Mouse (Mus musculus) heart, embryonic 14.5 days (tissue): ENCODE measurements around the gene Scn4a. TPM values are rescaled to one million over a fixed set of nuclear protein-coding genes. Genes with fewer than 3 reads are reported as not detected.

ENCODE experiments used
- ATAC-seq: fragments of 200-750 bp; cut with Nextera tagmentation; 2 replicates; pipeline ENCODE4 v1.8.0; 2017; ENCODE audit warnings: low read depth, moderate TSS enrichment; ENCODE audit not compliant: insufficient number of reproducible peaks, insufficient read depth, low FRiP score
- H3K27ac ChIP-seq, 2 experiments: fragments of 200-500 bp in 1 of 2; fragments of 300-500 bp in 1 of 2; sonication (generic) in 1 of 2; replicated peaks in 1 of 2; 2 replicates each; pipeline ENCODE4 v1.5.1; 2012 to 2014; ENCODE audit warnings: low read depth in 2 of 2, low read length in 2 of 2, control low read depth in 1 of 2, mild to moderate bottlenecking in 1 of 2, mixed read lengths in 1 of 2; ENCODE audit not compliant: control insufficient read depth in 1 of 2, insufficient read depth in 1 of 2
- H3K27me3 ChIP-seq: fragments of 300-500 bp; sonication (generic); 2 replicates; pipeline ENCODE4 v1.6.1; 2014; ENCODE audit warnings: mild to moderate bottlenecking, low read length, control low read depth; ENCODE audit not compliant: control insufficient read depth, insufficient read depth
- H3K36me3 ChIP-seq: fragments of 300-500 bp; sonication (generic); 2 replicates; pipeline ENCODE4 v1.6.1; 2014; ENCODE audit warnings: mild to moderate bottlenecking, control low read depth, low read length, mixed read lengths; ENCODE audit not compliant: control insufficient read depth, insufficient read depth
- H3K4me1 ChIP-seq, 2 experiments: fragments of 200-500 bp in 1 of 2; fragments of 300-500 bp in 1 of 2; sonication (generic) in 1 of 2; 2 replicates each; pipeline ENCODE4 v1.6.1; 2012 to 2014; ENCODE audit warnings: low read length in 2 of 2, control low read depth in 1 of 2, mixed read lengths in 1 of 2; ENCODE audit not compliant: control insufficient read depth in 2 of 2, insufficient read depth in 2 of 2
- H3K4me2 ChIP-seq: fragments of 300-500 bp; sonication (generic); 2 replicates; pipeline ENCODE4 v1.6.1; 2014; ENCODE audit warnings: mild to moderate bottlenecking, low read length
- H3K4me3 ChIP-seq, 2 experiments: fragments of 200-500 bp in 1 of 2; fragments of 300-500 bp in 1 of 2; sonication (generic) in 1 of 2; 2 replicates each; pipeline ENCODE4 v1.5.1; 2012 to 2014; ENCODE audit warnings: low read length in 2 of 2, mild to moderate bottlenecking in 2 of 2, control low read depth in 1 of 2, low read depth in 1 of 2, moderate library complexity in 1 of 2; ENCODE audit not compliant: control insufficient read depth in 1 of 2, insufficient read depth in 1 of 2
- H3K9ac ChIP-seq: fragments of 300-500 bp; sonication (generic); 2 replicates; pipeline ENCODE4 v1.6.1; 2014; ENCODE audit warnings: mild to moderate bottlenecking, low read length
- H3K9me3 ChIP-seq: fragments of 300-500 bp; sonication (generic); 2 replicates; pipeline ENCODE4 v1.6.1; 2016; ENCODE audit warnings: low read length, control low read depth; ENCODE audit not compliant: control insufficient read depth
- WGBS: fragments of 180-500 bp; shearing (Covaris S2); extraction: QIAGEN DNeasy Blood & Tissue Kit; methylation state at CpG from one replicate; pipeline ENCODE4 v1.1.7; 2014; 5-methylcytosine and 5-hydroxymethylcytosine counted together
- polyA plus RNA-seq: library from polyadenylated mRNA; unstranded; fragments of >200 nt; fragmentation: Nextera tagmentation; extraction: Ambion mirVana; gene quantifications from 2 replicates; pipeline ENCODE4 v1.2.1, GENCODE M21; 2014

Gene Scn4a
- polyA plus RNA-seq, 1 experiment from 2014 or later, result 0.07 TPM

DNA sequence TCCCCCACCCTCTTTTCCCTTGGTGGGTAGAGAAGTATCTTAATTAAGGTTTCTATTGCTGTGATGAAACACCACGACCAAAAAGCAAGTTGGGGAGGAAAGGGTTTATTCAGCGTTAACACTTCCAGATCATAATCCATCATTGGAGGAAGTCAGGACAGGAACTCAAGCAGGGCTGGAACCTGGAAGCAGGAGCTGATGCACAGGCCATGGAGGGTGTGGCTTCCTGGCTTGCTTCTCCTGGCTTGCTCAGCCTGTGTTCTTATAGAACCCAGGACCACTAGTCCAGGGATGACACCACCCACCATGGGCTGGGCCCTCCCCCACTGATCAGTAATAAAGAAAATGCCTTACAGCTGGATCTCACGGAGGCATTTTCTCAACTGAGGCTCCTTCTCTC is 37.7 kb upstream of the Scn4a start:
- peaks cover 3 to 8% of the 10 kb centered on the region in 2 experiments for H3K4me1 ChIP-seq
- no peak overlapping the region for H3K4me2 ChIP-seq
- H3K9ac ChIP-seq, result no peak overlapping the region
- H3K4me3 ChIP-seq, result no peak overlapping the region
- no peak for ATAC-seq
- no peaks in the 10 kb centered on the region for H3K9me3 ChIP-seq
- H3K36me3 ChIP-seq, result peaks cover 7% of the 10 kb centered on the region; the same call in 1 of the 2 replicates
- 44% methylated on average over 3 of the region's 3 CpGs for WGBS
- no peak overlapping the region for H3K27ac ChIP-seq
- H3K27me3 ChIP-seq, result no peaks in the 10 kb centered on the region

DNA sequence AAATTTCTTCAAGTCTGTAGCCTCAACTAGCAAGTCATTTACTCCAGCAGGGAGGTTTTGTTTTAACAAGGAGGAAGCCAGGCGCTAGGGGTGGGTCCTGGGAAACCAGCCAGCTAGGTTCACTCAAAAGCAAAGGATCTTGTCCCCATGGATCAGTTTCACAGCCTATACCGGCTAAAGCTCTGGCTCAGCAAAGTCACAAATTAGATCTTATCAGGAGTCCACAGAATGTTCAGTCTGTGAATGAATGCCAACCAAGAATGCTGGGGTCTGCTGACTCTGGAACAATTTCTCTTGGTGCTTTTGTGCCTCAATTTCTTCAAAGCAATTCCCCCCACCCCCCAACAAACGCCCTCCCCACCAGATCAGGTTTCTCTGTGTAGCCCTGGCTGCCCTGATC is 36.5 kb upstream of the Scn4a start:
- Histone ChIP-seq H3K36me3 (peaks cover 4% of the 10 kb centered on the region; the same call in 1 of the 2 replicates), H3K4me1 (peaks cover 3 to 8% of the 10 kb centered on the region in 2 experiments), H3K27me3 (no peaks in the 10 kb centered on the region), H3K27ac (peak overlapping the region in 1 of 2 experiments; percentile 11; a peak in 1 of 4 replicates), H3K9me3 (no peaks in the 10 kb centered on the region), H3K9ac (no peak overlapping the region), H3K4me2 (no peak overlapping the region), H3K4me3 (no peak overlapping the region)
- WGBS, result 20% methylated on average over 3 of the region's 3 CpGs
- ATAC-seq, result no peak

DNA sequence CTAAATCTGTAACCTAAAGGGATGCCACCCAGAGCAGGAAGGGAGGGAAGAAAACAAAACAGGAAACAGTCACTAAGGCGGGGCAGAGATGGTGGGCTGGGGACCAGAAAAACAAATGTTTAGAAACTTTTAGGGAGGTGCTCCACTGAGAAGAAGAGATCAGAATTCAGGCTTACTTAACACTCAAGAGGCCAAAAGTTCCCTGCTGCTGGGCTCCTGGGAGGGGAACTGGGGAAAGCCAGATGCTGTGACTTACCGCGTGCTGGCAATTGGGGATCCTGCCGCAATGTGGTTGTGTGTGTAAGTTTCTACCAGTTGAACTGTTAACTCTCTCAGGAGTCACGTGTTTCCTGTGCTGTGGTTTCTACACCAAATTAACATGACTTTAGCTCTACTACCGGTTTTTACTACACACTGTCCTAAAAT is 34.7 kb upstream of the Scn4a start, which contains the start of gene Icam2:
Gene Icam2, minus strand, starts transcription at position 285 of the 426 bp plus-strand sequence.
- no peak within 1 kb of the TSS for H3K4me2 ChIP-seq
- peaks cover 9 to 12% of the 10 kb centered on the region in 2 experiments for H3K4me1 ChIP-seq
- WGBS, result 54% methylated on average over 6 of the region's 6 CpGs
- no peaks in the 10 kb centered on the region for H3K27me3 ChIP-seq
- H3K9me3 ChIP-seq, result no peaks in the 10 kb centered on the region
- H3K9ac ChIP-seq, result no peak within 1 kb of the TSS
- no peak for ATAC-seq
- H3K4me3 ChIP-seq, result no peak within 1 kb of the TSS
- peak within 1 kb of the TSS; percentile 46 to 48; a peak in 2 of 4 replicates for H3K27ac ChIP-seq
- H3K36me3 ChIP-seq, result no peaks in the 10 kb centered on the region

DNA sequence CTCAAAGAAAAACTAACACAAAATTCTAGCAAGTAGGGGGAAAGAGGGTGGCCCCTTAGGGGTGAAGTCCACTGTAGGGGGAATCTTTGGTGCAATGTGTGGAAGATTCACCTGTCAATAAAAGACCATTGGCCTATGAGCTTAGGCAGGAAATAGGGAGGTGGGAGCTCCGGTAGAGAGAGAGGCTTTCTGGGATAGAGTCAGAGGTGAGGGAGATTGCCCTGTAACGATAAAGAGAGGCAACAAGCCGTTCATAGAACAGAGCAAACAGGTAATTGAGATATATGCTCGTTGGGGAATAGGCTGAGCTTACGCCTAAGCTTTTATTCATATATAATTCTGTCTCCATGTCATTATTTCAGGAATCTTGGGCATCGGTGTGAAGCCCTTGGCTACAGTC is 33.9 kb upstream of the Scn4a start:
- ATAC-seq, result no peak
- Histone ChIP-seq H3K4me1 (peaks cover 10 to 15% of the 10 kb centered on the region in 2 experiments), H3K4me3 (no peak overlapping the region), H3K9me3 (no peaks in the 10 kb centered on the region), H3K27me3 (no peaks in the 10 kb centered on the region), H3K4me2 (no peak overlapping the region), H3K27ac (no peak overlapping the region), H3K9ac (no peak overlapping the region), H3K36me3 (no peaks in the 10 kb centered on the region)
- 66% methylated on average over 6 of the region's 6 CpGs for WGBS

DNA sequence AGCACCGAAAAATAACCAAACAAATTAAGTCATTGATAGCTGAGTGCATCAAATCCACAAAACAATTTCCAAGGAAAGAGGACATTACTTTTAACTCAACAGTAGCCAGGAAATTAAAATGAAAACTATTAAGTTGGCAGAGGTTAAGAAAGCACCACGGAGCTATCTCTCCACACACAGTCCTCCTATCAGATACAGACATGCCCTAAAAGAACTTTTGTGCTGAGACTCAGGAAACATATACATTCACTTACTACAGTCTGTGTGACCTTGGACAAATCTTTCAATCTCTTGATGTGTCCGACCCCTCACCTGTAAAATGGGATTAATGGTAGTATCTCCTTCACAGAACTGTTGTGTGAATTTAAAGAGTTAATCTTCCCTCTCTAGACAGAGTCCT is 33.3 kb upstream of the Scn4a start:
- Histone ChIP-seq H3K27me3 (no peaks in the 10 kb centered on the region), H3K9me3 (no peaks in the 10 kb centered on the region), H3K4me3 (no peak overlapping the region), H3K9ac (no peak overlapping the region), H3K4me2 (no peak overlapping the region), H3K4me1 (peaks cover 13 to 15% of the 10 kb centered on the region in 2 experiments), H3K36me3 (no peaks in the 10 kb centered on the region), H3K27ac (no peak overlapping the region)
- ATAC-seq, result no peak
- WGBS, result 75% methylated on average over 3 of the region's 3 CpGs

DNA sequence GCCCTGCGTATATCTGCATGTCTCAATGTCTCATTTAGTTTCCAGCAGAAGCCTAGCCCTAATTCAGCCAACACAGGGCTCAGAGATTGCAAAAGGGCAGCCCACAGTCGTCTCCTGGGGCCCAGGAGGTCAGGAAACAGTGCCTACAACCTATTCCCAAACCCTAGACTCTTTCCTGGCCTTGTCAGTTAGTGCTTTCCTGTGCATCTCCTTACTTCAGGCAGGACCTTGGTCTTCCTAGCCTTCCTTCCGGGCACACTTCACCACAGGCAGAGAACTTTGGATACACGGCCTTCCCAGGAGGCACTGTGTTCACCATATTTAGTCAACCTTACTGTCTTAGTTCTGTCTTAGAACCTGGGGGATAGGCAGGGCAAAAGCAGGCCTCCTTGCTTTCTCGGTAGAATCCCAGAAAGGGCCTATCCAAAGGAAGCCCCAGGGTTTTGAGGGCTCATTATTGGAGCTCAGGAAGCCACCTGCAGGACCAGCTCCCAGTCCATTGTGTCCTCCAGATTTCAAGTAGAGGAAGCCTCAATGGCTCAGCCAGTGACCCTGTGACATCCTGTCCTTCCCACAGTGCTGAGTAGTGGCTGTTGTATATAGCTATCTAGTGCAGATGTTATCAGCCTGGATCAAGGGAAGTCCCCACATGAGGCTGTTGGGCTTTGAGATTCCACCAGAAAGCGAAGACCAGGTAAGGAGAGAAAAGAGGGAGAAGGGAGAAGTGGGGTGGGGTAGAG is 30.1 kb upstream of the Scn4a start:
- H3K27ac ChIP-seq, result peak overlapping the region; percentile 81 to 85
- WGBS, result 61% methylated on average over 6 of the region's 6 CpGs
- no peaks in the 10 kb centered on the region for H3K9me3 ChIP-seq
- H3K27me3 ChIP-seq, result no peaks in the 10 kb centered on the region
- no peak overlapping the region for H3K4me3 ChIP-seq
- 0 out of 2 replicates have a peak overlapping the region, but pooled peaks have one; percentile 8 for H3K4me2 ChIP-seq
- no peak for ATAC-seq
- peaks cover 10 to 13% of the 10 kb centered on the region in 2 experiments; a peak in 3 of 4 replicates for H3K4me1 ChIP-seq
- H3K9ac ChIP-seq, result no peak overlapping the region
- peaks cover 8% of the 10 kb centered on the region for H3K36me3 ChIP-seq

DNA sequence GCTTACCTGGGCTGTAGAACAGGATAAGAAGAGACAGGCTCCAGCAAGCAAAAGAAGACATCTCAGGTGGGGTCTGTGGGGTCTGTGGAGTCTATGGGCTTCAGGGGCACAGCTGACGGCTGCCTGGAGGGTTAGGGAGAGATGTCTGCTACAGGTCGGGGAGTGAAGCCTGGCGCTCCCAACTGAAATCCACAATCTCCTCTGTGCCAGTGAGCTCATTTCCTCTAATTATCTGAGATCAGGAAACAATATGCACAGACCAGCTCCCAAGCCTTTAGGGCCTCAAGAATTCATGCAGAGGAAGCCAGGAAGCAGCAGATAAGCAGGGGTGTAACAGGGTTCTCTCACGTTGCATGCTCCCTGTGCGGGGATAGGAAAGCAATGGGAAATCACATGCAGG is 29.3 kb upstream of the Scn4a start:
- peak overlapping the region; percentile 81 to 85 for H3K27ac ChIP-seq
- WGBS, result 48% methylated on average over 5 of the region's 5 CpGs
- H3K36me3 ChIP-seq, result peaks cover 9% of the 10 kb centered on the region
- peak; percentile 75 for ATAC-seq
- peak overlapping the region; percentile 33 to 44 for H3K4me3 ChIP-seq
- H3K4me1 ChIP-seq, result peaks cover 8 to 10% of the 10 kb centered on the region in 2 experiments; a peak in 3 of 4 replicates
- no peaks in the 10 kb centered on the region for H3K9me3 ChIP-seq
- H3K4me2 ChIP-seq, result peak overlapping the region; percentile 55
- peak overlapping the region; percentile 71 for H3K9ac ChIP-seq
- H3K27me3 ChIP-seq, result no peaks in the 10 kb centered on the region
